Mouse (Mus musculus) spleen, embryonic (tissue): Measurements from ENCODE around the gene Hoxa9.

ENCODE experiments used
- CTCF ChIA-PET: fragments of 350-600 bp; sonication (Branson Sonifier 250); formaldehyde crosslinking; loops from one replicate; lab custom pipeline; 2022; lab: Charles Lee

Hoxa9 gene

DNA sequence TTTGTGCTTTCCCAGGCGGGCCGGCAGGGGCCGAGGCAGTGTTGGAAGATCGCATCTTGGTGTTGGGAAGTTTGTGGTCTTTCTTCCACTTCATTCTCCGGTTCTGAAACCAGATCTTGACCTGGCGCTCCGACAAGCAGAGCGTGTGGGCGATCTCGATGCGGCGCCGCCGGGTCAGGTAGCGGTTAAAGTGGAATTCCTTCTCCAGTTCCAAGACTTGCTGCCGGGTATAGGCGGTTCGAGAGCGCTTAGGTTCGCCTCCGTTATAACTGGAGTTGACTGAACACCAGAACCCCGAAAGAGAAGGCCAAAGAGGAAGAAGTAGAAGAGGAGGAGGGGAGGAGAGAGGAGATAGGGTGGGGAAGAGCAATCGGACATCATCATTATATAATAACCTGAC, 40.5 kb downstream of the Hoxa9 start:
- CTCF ChIA-PET, result interaction anchor here (0.6 kb wide), 1 partner anchor 405 kb away, joined by 4 read pairs; no protein-coding TSS in a partner anchor

DNA sequence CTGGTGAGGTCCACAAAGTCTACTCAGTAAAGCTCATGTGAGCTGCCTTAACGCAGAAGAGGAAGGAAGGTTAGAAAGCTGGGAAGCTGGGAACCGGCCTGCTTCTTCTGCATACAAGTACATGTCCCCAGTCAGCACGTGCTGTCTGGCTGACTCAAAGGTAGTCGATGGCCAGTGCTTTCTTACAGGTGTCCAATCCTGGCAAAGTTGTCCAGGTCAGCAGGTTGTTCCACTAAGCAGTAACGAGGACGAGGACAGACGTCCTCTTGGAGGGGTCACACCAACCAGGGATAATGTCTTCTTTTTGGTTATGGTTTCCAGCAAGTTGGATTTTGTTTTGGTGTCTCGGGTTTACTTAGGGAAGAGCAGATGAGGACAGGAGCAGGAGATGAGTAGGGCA, 41.0 kb downstream of the Hoxa9 start:
- CTCF ChIA-PET, result interaction anchor here (0.6 kb wide), 1 partner anchor 405 kb away, joined by 4 read pairs; no protein-coding TSS in a partner anchor

DNA sequence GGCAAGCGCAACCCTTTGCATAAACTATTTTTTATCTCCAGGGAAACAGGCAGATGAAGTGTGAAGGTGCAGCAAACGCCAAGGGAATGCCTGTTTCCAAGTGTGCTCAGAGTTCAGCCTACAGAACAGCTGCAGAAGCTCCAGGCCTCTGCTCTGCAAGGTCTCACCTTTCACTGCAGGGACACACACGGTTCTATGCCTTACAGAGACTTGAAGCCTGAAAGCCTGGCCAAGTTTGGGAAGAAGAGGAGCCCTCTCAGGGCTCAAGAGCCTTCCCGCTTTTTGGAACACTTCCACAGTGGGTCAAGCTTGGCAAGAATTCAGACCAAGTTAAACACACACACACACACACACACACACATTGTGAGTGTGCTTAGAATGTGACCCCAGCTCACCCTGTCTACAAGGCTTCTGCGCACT, 41.7 kb downstream of the Hoxa9 start:
- CTCF ChIA-PET, result no interaction called here

DNA sequence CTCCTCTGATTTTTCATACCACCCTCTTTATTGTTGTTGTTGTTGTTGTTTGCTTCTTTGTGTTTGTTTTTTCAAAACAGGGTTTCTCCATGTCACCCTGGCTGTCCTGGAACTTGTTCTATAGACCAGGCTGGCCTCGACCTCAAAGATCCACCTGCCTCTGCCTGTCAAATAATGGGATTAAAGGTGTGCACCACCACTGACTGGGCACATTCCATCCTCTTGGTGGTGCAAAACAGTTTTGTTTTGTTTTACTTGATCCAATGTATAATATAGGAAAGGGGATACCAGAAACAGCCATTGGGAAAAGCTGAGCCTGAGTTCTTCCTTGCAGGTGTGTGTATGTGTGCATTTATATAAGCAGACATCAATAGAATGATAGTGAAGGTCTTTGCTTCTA, 44.4 kb downstream of the Hoxa9 start:
- CTCF ChIA-PET, result no interaction called here

DNA sequence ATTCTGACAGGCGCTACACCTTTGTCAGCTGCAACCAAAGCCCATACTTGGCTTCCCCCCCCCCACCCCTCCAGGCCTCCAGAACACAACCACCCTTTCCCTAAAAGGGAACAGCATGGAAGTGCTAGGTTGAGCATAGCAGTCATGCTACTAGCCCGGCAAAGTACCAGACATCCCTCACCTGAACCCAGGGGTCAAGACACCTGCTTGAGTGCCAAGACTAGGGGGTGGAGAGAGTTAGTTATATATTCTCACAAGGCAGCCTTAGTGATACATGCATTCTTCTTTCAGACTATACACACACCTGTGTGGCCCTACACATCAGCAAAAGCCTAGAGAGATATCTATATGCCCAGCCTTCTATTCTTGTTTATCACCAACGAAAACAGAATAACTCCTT, 45.1 kb downstream of the Hoxa9 start:
- CTCF ChIA-PET, result no interaction called here

DNA sequence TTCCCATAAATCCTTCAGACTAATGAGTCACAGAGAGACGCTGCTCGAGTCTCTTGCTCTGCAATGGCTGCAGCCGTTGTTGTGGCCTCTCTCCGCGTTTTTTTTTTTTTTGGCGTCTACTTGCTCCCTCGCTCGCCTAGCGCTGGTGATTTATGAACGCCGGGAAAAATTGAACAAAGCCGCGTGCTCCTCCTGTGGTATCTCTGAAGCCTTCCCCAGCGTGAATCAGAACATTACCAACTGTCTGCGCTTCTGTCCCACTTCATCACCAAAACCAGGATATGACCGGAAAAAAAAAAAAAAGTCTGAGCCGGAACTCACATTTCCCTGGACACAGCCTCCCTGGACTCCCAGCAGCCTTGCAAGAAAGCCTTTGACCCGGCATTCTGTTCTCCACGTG, 45.7 kb downstream of the Hoxa9 start:
- CTCF ChIA-PET, result no interaction called here

DNA sequence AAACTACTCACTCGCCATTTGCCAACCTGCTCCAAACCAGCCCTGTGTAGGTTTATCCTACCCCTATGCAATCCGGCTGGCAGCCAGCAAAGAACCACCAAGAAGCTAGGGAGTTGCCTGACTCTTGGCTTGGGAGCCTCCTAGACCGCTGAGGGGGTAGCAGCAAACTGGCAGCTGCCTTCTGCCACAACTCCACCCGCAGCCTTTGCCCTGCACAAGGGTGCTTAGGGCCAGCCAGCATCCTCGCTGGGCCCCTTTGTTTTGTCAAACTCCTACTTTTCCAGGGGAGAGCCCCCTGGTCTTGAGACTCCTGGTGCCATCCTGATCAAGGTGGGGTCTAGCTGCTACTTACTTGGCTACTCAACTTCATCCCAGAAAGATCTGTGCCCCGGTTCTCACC, 46.2 kb downstream of the Hoxa9 start:
- CTCF ChIA-PET, result no interaction called here

DNA sequence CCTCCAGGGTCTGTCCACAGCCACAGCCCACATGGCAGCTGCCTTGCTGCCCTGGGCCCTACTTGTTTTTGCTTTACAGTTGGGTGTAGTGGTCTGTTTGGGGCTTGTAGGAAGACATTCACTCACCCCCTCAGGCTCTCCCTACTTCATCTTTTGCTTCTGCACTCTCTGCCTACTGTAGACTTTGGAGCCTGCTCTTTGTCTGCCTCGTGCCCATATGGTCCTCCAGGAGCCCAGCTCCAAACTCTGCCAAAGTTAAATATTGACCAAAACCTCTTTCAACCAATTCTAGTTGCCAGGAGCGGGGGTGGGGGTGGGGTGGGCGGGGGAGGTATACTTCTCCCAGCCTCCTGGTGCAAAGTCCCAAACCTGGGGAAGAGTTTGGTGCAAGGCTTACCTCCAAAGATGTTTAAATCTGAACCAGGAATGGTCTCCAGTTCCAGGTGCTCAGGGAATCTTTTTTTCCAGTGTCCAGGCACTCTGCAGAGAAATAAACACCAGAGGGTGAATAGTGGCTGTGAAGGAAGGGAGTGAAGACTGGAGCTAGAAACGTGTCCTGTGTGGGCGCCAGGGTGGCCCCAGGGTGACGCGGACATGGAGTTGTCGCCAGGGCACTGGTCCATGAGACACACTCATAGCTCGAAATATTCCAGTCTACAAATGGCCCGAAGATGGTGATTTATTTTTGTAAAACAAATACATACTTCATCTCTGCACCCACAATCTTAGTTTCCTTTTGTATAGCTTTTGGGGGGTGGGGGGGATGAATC, 47.4 kb downstream of the Hoxa9 start:
- CTCF ChIA-PET, result no interaction called here

DNA sequence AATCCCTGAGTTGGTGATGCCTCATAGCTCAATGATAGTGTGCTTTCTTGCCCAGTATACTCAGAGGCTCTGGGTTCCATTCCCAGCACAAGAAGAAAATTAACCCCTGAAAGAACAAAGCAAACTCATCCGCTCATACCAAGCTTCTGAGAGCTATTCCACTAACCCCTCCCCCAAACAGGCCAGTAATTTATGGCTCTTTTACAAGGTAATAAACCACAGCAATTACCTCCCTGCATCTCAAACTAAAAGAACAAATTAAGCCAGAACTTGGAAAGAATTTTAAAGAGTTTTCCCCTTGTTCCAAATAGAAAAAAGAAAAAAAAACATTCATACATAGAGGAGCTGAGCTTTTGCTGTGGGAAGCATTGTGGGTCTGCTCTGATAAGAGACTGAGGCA, 48.1 kb downstream of the Hoxa9 start:
- CTCF ChIA-PET, result no interaction called here

DNA sequence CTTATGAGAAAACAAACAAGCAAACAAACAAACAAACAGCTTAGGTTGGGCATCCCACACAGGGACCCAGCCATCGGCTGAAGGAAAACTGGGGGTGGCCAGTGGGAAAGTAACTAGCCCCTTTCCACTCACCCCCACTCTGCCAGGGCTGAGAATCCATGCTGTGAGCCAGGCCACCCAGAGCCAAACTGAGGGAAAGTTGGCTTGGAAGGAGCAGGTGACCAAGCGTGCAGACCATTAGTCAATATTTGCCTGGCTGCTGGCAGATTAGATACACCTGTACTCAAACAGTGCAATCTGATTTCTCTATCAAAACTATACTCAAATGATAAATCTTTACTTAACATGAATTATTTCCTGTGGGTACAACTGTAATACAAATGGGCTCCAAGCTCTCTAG, 48.9 kb downstream of the Hoxa9 start:
- CTCF ChIA-PET, result no interaction called here

DNA sequence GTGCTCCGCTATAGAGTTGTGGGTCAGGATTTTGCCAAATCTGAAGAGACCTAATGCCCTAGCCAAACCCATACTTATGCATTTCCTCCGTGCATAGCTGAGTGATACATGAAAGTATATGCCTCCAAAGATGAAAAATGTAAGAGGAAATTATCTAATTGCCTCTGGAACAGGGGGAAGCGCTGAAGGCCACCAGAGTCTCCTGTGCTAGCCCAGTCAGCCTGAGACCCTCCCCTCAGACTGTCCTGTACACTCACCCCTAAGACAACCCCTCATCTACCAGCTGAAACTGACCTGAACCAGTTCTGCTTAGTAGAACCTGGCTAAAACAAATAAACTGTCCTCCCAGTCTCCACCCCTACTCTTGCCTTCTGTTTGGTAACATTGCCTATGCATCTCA, 50.2 kb downstream of the Hoxa9 start:
- CTCF ChIA-PET, result no interaction called here

DNA sequence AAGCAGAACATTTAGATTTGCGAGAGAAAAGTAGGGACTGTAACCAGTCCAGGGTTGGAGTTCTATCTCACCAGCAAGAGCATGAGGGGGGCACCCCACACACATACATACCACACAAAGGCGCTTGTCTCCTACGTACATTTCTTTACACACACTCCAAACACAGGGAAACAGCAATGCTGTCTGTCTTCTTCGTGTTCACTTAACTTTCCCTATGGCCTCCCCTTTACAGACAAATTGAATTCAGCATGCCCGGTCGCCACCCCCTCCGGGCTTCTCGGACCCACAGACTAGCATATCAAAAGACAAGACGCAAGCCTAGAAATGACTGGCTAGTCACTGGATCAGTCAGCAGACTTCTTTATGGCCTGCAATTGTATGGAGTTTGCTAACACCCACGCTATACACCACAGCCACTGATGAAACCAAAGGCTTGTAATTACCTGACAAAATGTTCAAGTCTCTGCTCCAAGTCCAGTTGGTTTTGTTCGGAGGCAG, 50.6 kb downstream of the Hoxa9 start:
- CTCF ChIA-PET, result no interaction called here

DNA sequence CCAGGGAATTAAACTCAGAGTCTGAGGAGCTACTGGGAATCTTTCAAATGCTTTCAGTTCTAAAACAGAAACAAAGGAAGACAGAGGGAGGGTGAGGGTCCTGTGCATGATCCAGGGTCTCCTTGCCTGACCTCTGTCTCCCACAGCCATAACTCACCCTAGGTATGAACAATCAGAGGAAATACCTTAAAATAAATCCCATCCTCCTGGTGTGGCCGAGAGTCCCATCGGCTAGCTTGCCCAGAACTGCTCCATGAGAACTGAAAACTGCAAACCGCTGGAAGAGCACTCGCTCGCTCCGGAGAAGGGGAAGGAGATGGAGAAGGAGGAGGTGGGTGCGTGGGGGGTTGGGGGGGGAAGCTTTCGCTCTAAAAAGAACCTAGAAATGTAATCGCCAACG, 51.2 kb downstream of the Hoxa9 start:
- CTCF ChIA-PET, result no interaction called here

DNA sequence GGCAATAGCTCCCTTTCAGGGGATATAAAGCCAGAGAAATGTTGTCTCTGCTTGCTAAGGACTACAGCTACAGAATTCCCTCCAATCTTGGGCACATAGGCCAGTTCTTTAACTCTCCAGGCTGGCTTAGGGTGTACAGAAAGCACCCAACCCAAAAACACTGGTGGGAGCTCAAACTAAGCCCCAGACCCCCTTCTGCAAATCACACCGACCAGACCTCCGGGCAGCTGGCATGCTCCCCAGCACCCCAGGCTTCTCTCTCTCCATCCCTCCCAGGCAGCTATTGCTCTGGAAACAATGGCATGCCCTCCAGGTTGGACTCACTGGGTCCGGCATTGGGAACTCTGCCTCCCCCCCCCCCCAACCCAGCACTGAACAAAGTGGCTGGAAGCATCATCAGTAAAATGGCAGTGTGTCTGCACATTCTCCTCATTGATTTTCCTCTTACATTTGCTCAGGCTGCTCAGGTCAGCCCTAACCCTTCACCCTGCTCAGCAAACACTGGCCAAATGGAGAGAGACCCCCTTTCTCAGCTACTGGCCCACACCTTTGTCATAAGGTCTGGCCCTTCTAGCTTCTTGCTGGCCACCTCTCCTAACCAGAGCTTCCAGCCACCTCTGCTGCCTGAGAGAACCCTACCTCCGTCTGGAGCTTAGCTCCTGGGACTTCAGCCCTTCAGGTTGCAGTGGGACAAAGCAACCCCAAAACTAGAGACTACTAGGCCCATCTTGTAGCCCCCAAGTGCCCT, 51.8 kb downstream of the Hoxa9 start:
- CTCF ChIA-PET, result no interaction called here

DNA sequence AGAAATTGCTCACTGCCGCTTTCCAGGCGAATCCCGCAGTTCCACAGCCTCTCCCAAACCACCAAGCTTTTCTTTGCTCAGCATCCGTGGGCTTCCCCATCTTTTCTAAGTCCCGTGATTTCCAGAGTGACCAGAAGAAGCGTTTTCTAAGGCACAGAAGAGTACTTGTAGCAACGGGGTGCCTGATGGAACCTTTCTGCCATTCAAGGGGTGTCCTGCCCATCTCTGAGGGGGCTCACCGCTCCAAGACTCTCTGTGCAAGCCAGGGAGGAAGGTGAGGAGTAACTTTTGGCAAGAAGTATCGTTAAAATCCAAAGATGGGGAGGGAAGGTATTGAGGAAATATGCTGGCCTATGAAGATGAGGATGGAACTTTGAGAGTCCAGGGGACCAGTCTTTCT, 53.1 kb downstream of the Hoxa9 start:
- CTCF ChIA-PET, result no interaction called here

DNA sequence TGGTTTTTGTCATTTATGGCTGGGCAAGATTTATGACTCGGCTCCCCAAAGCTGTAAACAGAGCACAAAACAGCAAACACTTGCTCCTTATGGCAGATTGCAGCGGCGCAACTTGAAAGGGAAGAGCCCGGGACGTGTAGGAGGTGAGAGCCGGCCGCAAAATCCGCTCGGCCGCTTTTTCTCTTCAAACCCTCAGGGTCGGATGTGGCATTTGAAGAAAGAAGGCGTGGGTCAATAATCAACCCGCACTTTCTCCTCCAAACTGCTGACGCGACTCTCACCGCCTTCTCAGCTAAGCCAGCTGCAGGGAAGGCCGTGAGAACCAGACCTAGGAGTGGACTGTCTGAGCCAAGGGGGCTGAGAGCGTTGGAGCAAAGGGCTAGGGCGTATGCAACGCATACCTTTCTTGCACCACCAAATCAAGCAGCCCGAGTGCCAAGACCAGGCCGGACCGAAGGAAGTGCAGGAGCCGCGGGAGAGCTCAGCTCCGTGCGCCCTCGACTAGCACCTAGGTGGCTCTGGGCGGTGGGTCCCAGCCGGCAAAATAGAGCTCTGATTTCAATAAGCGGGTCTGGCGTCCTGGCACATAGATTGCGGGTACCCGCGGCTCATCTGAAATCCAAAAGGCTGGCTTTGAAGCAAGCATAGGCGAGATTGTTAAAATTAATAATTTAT, 53.7 kb downstream of the Hoxa9 start, which contains the start of gene 5730596B20Rik:
Gene 5730596B20Rik (plus strand): TSS at position 438 of the 675 bp plus-strand sequence.
- CTCF ChIA-PET, result no interaction called here

DNA sequence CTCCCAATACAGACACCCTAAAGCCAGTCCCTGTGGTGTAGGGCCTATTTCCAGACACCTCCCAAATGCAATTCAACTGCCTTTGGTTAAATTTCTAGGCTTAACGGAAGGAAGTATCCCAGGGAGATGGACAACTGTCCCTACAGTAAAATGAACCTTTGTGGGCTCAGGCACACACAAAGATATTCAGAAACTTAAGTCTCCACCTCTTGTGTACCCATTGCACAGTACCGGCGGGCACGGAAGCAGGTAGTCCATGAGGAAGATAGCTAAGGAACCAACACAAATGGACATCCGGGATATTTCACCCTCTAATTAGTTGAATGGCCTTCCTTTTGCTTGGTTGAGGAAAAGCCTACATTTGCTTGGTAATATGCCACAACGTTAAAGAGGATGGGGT, 54.5 kb downstream of the Hoxa9 start:
- CTCF ChIA-PET, result interaction anchor here (0.6 kb wide), 1 partner anchor 33 kb away, joined by 12 read pairs; no protein-coding TSS in a partner anchor

DNA sequence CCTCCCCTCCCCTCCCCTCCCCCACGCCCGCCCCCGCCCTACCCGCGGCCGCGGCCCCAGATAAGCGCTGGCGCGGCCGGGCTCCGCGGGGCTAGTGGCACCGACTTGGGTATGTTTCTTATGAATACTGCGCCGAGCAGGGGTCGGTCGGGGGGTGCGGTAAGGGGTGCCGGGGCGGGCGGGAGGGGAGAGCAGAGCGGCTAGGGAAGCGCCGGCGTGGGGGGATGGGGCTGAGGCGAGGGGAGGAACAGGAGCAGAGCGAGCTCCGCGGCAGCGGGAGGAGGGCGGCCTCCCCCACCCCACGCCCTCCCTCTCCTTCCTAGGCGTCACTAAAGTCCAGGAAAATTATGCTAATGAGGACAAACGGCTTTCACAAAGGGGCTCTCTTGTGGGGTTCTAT, 55.0 kb downstream of the Hoxa9 start:
- CTCF ChIA-PET, result interaction anchor here (0.6 kb wide), 1 partner anchor 33 kb away, joined by 12 read pairs; no protein-coding TSS in a partner anchor

DNA sequence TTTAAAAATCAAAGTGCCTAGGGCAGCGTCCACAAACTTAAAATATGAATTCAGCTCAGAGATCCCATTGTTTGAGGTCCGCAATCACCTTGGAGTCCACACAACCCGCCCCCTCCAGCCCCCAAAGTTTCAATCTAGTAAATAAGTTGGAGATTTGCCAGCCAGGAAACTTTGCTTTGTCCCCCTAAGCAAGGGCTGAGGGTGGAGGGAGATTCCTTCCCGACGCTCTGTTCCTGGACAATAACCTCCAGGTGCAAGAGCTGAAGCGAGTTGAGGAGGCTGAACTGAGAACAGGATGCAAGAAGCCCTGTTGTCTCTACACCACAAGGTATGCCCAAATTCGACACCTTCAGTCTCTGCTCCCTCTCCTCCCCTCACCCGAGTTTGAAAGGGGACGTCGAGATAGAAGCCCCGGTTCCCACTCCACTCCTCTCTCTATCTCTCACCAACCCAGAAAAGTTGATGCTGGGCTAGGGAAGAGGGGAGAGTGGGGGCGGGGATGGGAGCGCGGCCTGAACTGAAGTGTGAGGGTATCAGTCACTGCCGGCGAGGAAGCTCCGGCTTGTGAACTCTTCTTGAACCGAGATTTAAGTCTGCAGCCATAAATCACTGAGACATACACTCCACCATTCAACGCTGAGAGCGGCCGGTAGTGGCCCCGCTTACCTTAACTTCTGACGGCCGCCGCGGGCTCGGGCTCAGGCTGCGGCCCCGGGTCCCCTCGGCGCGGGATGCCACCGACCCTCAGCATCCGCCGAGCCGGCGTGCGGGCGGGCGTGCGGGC, 55.7 kb downstream of the Hoxa9 start:
- CTCF ChIA-PET, result no interaction called here

DNA sequence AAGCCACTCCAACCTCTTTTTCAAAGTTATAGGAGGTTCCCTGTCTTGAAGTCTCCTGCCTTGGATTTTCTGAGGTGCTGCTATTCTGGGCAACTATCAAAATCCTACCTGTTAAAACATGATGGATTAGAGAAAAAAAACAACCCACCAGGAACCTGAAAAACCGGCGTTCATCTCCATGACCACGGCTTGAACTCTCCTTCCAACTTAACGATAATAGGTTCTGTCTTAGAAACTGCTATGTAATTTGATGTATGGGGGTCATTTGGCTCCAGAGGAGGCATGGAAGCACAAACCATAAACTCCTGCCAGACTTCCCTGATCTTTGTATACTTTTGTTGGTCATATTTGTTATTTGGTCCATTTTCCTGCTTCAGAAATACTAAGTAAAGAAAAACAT, 57.2 kb downstream of the Hoxa9 start:
- CTCF ChIA-PET, result no interaction called here
